Mouse (Mus musculus): ENCODE data around the gene Grik1. TPM values are rescaled to one million over a fixed set of nuclear protein-coding genes. Genes with fewer than 3 reads are reported as not detected.

Grik1 gene
- polyA plus RNA-seq, 1 experiment, result not detected

DNA sequence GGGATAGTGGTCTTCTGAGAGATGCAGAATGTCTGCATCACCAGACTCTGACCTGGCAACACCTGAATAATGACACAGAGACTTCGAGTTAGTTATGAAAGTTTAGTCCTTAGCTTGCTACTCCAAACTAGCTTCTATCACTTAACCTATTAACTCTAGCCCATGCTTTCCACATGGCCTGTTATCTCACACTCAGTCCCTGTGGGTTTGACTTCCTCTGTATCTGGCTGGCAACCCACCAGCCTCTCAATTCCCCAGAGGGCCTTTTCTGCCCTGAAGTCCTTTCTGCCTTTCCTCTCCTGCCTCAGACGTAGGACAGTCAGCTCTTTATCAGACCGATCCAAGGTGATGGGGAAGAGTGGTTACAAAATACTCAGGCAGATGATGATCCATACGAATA, 165.0 kb downstream of the Grik1 start:
- H3K4me1 ChIP-seq (ENCODE audit: control insufficient read depth, insufficient read depth, low read length), result no peaks in the 10 kb centered on the region
- no peak overlapping the region for H3K4me3 ChIP-seq (ENCODE audit: insufficient read depth, low read depth, low read length)
- TF ChIP-seq CTCF (IDR thresholded peaks at IDR 0.05; ENCODE audit: insufficient read depth, low read depth, low read length), result no peak
- no peak for TF ChIP-seq POLR2A (IDR thresholded peaks at IDR 0.05; ENCODE audit: insufficient read depth, low read depth, low read length)
- WGBS, result 88% methylated on average over 4 of the region's 4 CpGs
- no peak overlapping the region for H3K27ac ChIP-seq (ENCODE audit: insufficient read depth, low read depth, low read length)

DNA sequence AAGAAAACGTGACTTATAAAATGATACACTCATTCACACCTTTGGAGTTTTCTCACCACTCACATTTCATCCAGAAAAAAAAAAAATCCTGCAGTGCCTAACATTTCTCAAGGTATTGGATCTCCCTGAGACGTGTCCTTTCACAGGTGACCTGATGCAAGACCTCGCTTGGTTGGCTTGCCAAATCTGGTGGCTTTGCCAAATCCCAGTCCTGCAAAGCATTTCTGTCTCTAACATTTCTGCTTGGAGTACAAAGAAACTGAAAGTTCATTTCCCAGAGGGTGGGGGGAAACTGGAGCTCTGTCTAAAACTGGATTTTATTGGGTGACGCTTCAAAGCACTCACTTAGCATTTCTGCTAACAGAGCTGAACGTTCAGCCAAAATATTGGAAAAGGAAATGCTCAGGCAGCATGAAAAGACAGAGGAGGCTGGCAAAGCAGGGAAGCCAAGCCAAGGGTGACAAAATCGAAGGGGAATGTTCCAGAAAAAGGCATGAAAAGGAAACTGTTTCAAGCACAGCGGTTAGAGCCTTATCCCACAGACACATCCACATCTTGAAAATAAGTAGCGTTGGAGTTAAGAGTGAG, 177.4 kb downstream of the Grik1 start:
- TF ChIP-seq POLR2A (IDR thresholded peaks at IDR 0.05; ENCODE audit: insufficient read depth, low read depth, low read length), result no peak
- TF ChIP-seq CTCF (IDR thresholded peaks at IDR 0.05; ENCODE audit: insufficient read depth, low read depth, low read length), result no peak
- Histone ChIP-seq H3K4me3 (ENCODE audit: insufficient read depth, low read depth, low read length) (no peak overlapping the region), H3K27ac (ENCODE audit: insufficient read depth, low read depth, low read length) (no peak overlapping the region), H3K4me1 (ENCODE audit: control insufficient read depth, insufficient read depth, low read length) (no peaks in the 10 kb centered on the region)
- WGBS, result 24% methylated on average over 8 of the region's 8 CpGs

DNA sequence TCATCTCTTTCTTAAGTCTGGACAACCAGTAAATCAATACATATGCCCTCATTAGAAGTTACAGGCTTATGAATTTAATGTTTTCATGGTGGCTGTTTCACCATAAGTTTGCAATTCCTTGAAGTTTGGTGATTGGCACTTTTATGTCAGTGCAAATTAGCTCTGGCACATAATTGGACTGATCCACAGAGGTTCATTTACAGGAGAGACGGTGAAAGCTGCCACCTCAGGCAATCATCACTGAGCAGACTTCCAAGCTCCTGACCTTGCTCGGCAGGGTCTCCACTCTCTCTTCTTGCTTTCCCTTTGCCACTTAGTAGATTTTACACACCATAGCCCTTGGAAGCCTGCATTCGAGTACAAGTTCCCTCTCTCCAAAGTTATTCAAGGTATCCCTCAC, 178.6 kb downstream of the Grik1 start:
- 48% methylated on average over 3 of the region's 3 CpGs for WGBS
- no peaks in the 10 kb centered on the region for H3K4me1 ChIP-seq (ENCODE audit: control insufficient read depth, insufficient read depth, low read length)
- no peak for TF ChIP-seq CTCF (IDR thresholded peaks at IDR 0.05; ENCODE audit: insufficient read depth, low read depth, low read length)
- TF ChIP-seq POLR2A (IDR thresholded peaks at IDR 0.05; ENCODE audit: insufficient read depth, low read depth, low read length), result no peak

DNA sequence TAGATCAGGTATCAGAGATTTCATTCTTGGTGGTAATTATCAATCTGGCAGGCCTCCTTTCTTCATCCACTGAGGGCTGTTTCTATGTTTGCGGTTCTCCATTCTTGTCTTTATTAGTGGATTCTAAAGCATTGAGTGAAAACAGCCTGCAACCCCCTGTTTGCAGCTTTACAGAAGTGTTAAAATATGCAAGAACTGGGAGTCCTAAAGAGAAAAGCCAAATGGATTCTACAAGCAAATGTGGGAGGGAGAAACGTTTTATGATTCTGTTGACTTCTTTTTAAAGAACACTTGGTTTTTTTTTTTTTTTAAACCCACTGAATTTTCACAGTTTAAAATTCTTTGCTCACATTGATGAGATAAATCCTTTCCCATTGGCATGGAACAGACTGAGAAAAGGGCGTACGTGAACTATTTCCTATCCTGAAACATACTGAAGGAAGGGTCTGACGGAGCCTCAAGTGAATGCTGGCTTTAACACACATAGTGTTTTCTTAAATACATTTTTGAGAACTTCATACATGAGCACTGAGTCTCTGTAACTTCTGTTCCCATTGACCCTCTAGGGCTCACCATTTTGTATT, 195.8 kb downstream of the Grik1 start:
- H3K4me3 ChIP-seq (ENCODE audit: insufficient read depth, low read depth, low read length), result no peak overlapping the region
- H3K27ac ChIP-seq (ENCODE audit: insufficient read depth, low read depth, low read length), result no peak overlapping the region
- H3K4me1 ChIP-seq (ENCODE audit: control insufficient read depth, insufficient read depth, low read length), result no peaks in the 10 kb centered on the region
- WGBS, result 59% methylated on average over 5 of the region's 5 CpGs
- TF ChIP-seq CTCF (IDR thresholded peaks at IDR 0.05; ENCODE audit: insufficient read depth, low read depth, low read length), result no peak
- TF ChIP-seq POLR2A (IDR thresholded peaks at IDR 0.05; ENCODE audit: insufficient read depth, low read depth, low read length), result no peak

More for the DNA sequence above, 178.6 kb downstream of the Grik1 start:
- no peak overlapping the region for H3K4me3 ChIP-seq (ENCODE audit: insufficient read depth, low read depth, low read length)
- H3K27ac ChIP-seq (ENCODE audit: insufficient read depth, low read depth, low read length), result no peak overlapping the region

DNA sequence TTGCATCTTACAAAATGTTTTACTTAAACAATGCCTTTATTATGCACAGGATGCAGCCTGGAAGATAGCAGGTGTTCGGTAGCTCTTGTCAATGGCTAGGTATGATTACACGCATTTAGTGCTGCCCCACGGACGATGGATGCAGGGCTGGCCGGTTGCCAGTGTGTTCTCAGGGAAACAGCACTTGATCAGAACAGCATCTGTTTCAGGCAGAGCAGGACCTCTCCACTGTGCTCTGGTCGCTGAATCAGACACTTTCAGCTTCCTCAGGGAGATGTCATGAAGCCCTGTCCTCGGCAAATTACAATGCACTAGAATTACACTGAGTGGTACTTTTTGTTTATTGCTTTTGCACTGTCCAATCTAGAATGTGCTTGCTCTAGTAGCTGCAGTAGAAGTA, 202.8 kb downstream of the Grik1 start:
- TF ChIP-seq POLR2A (IDR thresholded peaks at IDR 0.05; ENCODE audit: insufficient read depth, low read depth, low read length), result no peak
- no peak for TF ChIP-seq CTCF (IDR thresholded peaks at IDR 0.05; ENCODE audit: insufficient read depth, low read depth, low read length)
- Histone ChIP-seq H3K27ac (ENCODE audit: insufficient read depth, low read depth, low read length) (no peak overlapping the region), H3K4me1 (ENCODE audit: control insufficient read depth, insufficient read depth, low read length) (no peaks in the 10 kb centered on the region), H3K4me3 (ENCODE audit: insufficient read depth, low read depth, low read length) (no peak overlapping the region)
- WGBS, result 47% methylated on average over 7 of the region's 7 CpGs

DNA sequence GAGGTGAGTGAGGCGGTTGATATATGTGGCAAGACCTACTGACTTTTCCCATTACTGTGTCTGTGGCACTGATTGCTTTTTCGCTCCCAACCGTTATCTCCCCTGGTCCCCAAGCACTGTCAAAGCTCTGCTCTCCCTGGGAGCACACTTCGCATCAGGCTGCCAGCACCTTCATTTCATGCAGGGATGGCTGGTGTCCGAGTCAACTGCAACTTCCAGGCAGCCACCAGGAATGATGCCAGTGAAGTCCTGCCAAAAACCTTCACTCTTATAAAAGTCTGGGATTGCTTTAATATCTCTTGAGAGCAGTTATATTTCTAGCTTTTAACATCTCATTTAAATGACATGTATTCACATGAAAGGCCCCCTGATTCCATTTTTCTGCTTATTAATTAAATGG, 215.3 kb downstream of the Grik1 start:
- H3K4me1 ChIP-seq (ENCODE audit: control insufficient read depth, insufficient read depth, low read length), result 0 out of 2 replicates have a peak, but pooled peaks cover 4% of the 10 kb centered on the region
- no peak overlapping the region for H3K27ac ChIP-seq (ENCODE audit: insufficient read depth, low read depth, low read length)
- 60% methylated on average over 5 of the region's 5 CpGs for WGBS
- H3K4me3 ChIP-seq (ENCODE audit: insufficient read depth, low read depth, low read length), result no peak overlapping the region
- TF ChIP-seq CTCF (IDR thresholded peaks at IDR 0.05; ENCODE audit: insufficient read depth, low read depth, low read length), result no peak
- no peak for TF ChIP-seq POLR2A (IDR thresholded peaks at IDR 0.05; ENCODE audit: insufficient read depth, low read depth, low read length)

DNA sequence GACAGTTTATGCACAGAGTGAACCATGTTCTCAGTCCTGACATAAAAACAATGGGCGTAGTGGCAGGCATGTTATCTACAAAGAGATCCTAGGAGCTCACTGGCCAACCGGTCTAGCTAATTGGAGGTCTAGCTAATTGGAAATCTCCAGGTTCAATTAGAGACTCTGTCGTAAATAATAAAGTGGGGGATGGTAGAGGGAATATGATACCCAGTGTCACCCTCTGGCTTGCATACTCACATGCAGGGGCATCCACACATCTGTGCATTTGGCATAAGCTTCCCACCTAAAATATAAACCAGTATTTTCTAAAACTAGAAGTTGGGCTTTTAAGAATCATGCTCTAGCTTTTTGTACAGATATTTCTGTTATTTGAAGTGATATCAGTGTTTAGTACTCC, 229.1 kb downstream of the Grik1 start:
- TF ChIP-seq CTCF (IDR thresholded peaks at IDR 0.05; ENCODE audit: insufficient read depth, low read depth, low read length) (no peak), POLR2A (IDR thresholded peaks at IDR 0.05; ENCODE audit: insufficient read depth, low read depth, low read length) (no peak)
- WGBS, result 73% methylated on average over 3 of the region's 3 CpGs
- H3K4me1 ChIP-seq (ENCODE audit: control insufficient read depth, insufficient read depth, low read length), result no peaks in the 10 kb centered on the region

DNA sequence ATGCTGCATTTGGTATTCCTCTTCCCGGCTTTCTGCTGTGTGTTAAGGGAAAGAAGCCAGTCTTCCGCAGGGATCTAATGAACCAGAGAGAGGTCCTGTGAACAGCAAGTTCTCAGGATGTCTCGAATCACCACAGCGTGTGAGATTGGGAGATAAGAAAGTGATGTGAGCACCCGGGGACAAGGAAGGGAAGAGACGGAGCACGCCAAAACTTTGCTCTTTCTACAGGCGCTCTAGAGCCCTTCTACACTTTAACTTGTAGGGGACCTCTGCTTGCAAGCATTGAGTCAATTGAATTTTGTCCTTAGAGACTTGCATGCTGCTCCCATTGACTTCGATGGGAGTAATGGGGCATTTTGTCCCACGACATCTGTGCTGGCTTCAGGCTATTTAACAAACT, 241.9 kb downstream of the Grik1 start:
- Histone ChIP-seq H3K27ac (ENCODE audit: insufficient read depth, low read depth, low read length) (no peak overlapping the region), H3K4me3 (ENCODE audit: insufficient read depth, low read depth, low read length) (no peak overlapping the region), H3K4me1 (ENCODE audit: control insufficient read depth, insufficient read depth, low read length) (no peaks in the 10 kb centered on the region)
- WGBS, result 89% methylated on average over 10 of the region's 10 CpGs
- TF ChIP-seq POLR2A (IDR thresholded peaks at IDR 0.05; ENCODE audit: insufficient read depth, low read depth, low read length), result no peak
- TF ChIP-seq CTCF (IDR thresholded peaks at IDR 0.05; ENCODE audit: insufficient read depth, low read depth, low read length), result no peak

More for the DNA sequence above, 229.1 kb downstream of the Grik1 start:
- H3K4me3 ChIP-seq (ENCODE audit: insufficient read depth, low read depth, low read length), result no peak overlapping the region
- H3K27ac ChIP-seq (ENCODE audit: insufficient read depth, low read depth, low read length), result no peak overlapping the region

DNA sequence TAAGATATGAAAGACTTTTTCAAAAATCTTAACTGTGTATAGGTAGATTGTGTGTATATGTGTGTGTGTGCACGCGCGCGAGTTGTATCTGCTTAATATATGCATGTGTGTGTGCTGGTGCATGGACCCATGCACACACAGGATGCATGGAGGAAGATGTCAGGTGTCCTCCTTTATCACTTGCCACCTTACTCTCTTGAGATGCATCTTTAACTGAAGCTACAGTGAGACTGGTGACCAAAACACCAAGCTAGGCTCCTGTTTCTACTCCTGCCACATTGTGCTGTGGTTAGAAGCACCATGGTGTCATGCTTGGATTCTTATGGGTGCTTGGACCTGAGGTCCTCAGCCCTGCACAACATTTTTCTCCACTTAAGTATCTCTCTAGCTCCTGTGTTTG, 245.7 kb downstream of the Grik1 start:
- H3K27ac ChIP-seq (ENCODE audit: insufficient read depth, low read depth, low read length), result no peak overlapping the region
- over 99% methylated on average over 4 of the region's 4 CpGs for WGBS

More for the DNA sequence above, 245.7 kb downstream of the Grik1 start:
- TF ChIP-seq POLR2A (IDR thresholded peaks at IDR 0.05; ENCODE audit: insufficient read depth, low read depth, low read length), result no peak
- TF ChIP-seq CTCF (IDR thresholded peaks at IDR 0.05; ENCODE audit: insufficient read depth, low read depth, low read length), result no peak
- Histone ChIP-seq H3K4me1 (ENCODE audit: control insufficient read depth, insufficient read depth, low read length) (no peaks in the 10 kb centered on the region), H3K4me3 (ENCODE audit: insufficient read depth, low read depth, low read length) (no peak overlapping the region)
